Mouse (Mus musculus) ES-E14 (cell line): ENCODE measurements around the gene Fhl1. TPM values are rescaled to one million over a fixed set of nuclear protein-coding genes. Genes with fewer than 3 reads are reported as not detected.
A peak's percentile ranks its signal among the peaks of the same experiment; 100 is the strongest.

Experiments
- DNase-seq: peaks from one replicate; pipeline ENCODE4 v3.0.0-alpha.2; 2013; ENCODE audit warnings: low read depth, low spot score
- H3K27ac ChIP-seq: 2 replicates; pipeline ENCODE4 v1.5.1; 2012; ENCODE audit warnings: low read depth, mild to moderate bottlenecking, low read length, moderate library complexity, mixed read lengths; ENCODE audit not compliant: poor library complexity, insufficient read depth, severe bottlenecking
- H3K36me3 ChIP-seq: 2 replicates; pipeline ENCODE4 v1.6.1; 2012; ENCODE audit warnings: mild to moderate bottlenecking, low read length, moderate library complexity, mixed read lengths; ENCODE audit not compliant: control insufficient read depth, poor library complexity, insufficient read depth, severe bottlenecking
- H3K4me1 ChIP-seq, 2 experiments: fragments of 150-350 bp in 1 of 2; sonication (generic) in 1 of 2; 2 replicates each; pipeline ENCODE4 v1.6.1; 2012; ENCODE audit warnings: low read length in 2 of 2, mild to moderate bottlenecking in 1 of 2, mixed read lengths in 1 of 2; ENCODE audit not compliant: control insufficient read depth in 2 of 2, insufficient read depth in 2 of 2, poor library complexity in 1 of 2
- H3K4me3 ChIP-seq, 2 experiments: fragments of 150-350 bp in 1 of 2; sonication (generic) in 1 of 2; 2 replicates each; pipeline ENCODE4 v1.5.1; 2012; ENCODE audit warnings: low read length in 2 of 2, low read depth in 1 of 2, mild to moderate bottlenecking in 1 of 2, mixed read lengths in 1 of 2; ENCODE audit not compliant: insufficient read depth in 1 of 2, poor library complexity in 1 of 2, severe bottlenecking in 1 of 2
- H3K9ac ChIP-seq: 2 replicates; pipeline ENCODE4 v1.6.1; 2012; ENCODE audit warnings: low read depth, mild to moderate bottlenecking, low read length, mixed read lengths; ENCODE audit not compliant: poor library complexity, insufficient read depth, severe bottlenecking
- H3K9me3 ChIP-seq: fragments of 150-350 bp; sonication (generic); 2 replicates; pipeline ENCODE4 v1.6.1; 2012; ENCODE audit warnings: low read depth, mild to moderate bottlenecking, low read length; ENCODE audit not compliant: control insufficient read depth, insufficient read depth
- CHD2 ChIP-seq: IDR thresholded peaks from 2 replicates; pipeline ENCODE4 v1.6.1; 2014; ENCODE audit warnings: mild to moderate bottlenecking, low read depth, low read length, inconsistent platforms
- HCFC1 ChIP-seq: IDR thresholded peaks from 2 replicates; pipeline ENCODE4 v1.6.1; 2012; ENCODE audit warnings: low read length, inconsistent platforms, borderline replicate concordance; ENCODE audit not compliant: insufficient read depth
- MAFK ChIP-seq: IDR thresholded peaks from 2 replicates; pipeline ENCODE4 v1.6.1; 2014; ENCODE audit warnings: mild to moderate bottlenecking, low read depth, low read length, inconsistent platforms; ENCODE audit not compliant: insufficient read depth
- ZC3H11A ChIP-seq: IDR thresholded peaks from 2 replicates; pipeline ENCODE4 v1.6.1; 2012; ENCODE audit warnings: low read depth, mild to moderate bottlenecking, inconsistent platforms, low read length, borderline replicate concordance
- ZNF384 ChIP-seq: IDR thresholded peaks from 2 replicates; pipeline ENCODE4 v1.6.1; 2012; ENCODE audit warnings: low read depth, low read length, inconsistent platforms
- in situ Hi-C, 2 experiments: fragments of 600-800 bp; cut with MboI; formaldehyde crosslinking; loops; one replicate each; pipeline ENCODE4 v1.15.1; 2025; ENCODE audit warnings: low sequenced_read_pairs in 2 of 2, inconsistent platforms in 1 of 2; ENCODE audit not compliant: unreplicated experiment in 2 of 2
- total RNA-seq: library from RNA; depleted of rRNA; stranded (reverse); fragments of 300-350 nt; gene quantifications from 2 replicates; pipeline ENCODE4 v1.2.3, GENCODE M21; 2012

The Fhl1 gene
- total RNA-seq, 1 experiment = 42.7 TPM

DNA sequence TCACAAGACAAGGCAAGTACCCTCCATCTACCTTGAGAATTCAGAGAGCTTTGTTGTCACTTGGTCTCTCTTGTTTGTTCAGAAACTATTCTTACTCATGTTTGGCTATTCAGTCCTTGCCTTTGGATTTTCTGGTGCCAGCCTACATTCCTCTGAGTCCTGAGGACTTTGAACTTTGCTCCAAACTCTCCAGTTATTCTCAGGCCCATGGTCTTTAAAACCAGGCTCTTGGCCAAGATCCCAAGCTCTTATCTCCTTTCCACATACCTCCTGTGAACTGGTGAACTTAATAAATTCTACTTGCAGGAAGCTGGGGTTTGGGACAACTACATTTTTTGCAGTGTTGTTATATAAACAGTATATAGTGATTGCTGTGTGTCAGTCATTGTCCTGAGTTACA, 38.3 kb downstream of the Fhl1 start:
- Histone ChIP-seq H3K9ac (no peak overlapping the region), H3K9me3 (no peaks in the 10 kb centered on the region), H3K27ac (no peak overlapping the region), H3K4me1 (no peaks in the 10 kb centered on the region), H3K36me3 (no peaks in the 10 kb centered on the region), H3K4me3 (no peak overlapping the region)
- in situ Hi-C loops = no loop called here
- TF ChIP-seq MAFK = no peak
- no peak for TF ChIP-seq CHD2
- TF ChIP-seq ZNF384 = no peak
- TF ChIP-seq ZC3H11A = no peak
- TF ChIP-seq HCFC1 = no peak
- no peak for DNase-seq

- DNase-seq = no peak
- Histone ChIP-seq H3K9ac (no peak overlapping the region), H3K9me3 (no peaks in the 10 kb centered on the region), H3K4me1 (no peaks in the 10 kb centered on the region), H3K27ac (no peak overlapping the region), H3K4me3 (no peak overlapping the region), H3K36me3 (no peaks in the 10 kb centered on the region)
- no peak for TF ChIP-seq CHD2
- in situ Hi-C loops = no loop called here
Measured at GRCm38 (mm10) chrX:56771751-56772150, 40.2 kb downstream of the Fhl1 start.

DNA sequence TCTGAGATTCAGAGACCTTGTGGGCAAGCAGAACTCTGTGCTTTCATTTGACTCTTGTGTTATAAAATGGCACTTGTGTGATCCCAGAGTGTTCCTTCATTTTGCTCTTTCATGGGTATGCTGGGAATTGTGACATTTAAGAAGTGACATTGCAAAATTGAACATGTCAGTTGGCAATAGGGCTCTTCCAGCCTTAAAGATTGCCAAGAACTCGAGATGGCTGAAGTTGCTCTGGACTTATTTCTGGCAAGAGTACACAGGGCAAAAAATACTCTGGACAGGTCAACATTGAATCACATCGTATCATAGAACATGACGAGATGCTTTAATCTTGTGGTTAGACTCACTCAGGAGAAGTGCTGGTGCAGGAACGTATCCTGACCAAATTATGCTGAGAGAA, 41.7 kb downstream of the Fhl1 start:
- DNase-seq = no peak
- no peak overlapping the region for H3K9ac ChIP-seq
- in situ Hi-C loops = no loop called here
- H3K36me3 ChIP-seq = no peaks in the 10 kb centered on the region
- no peak overlapping the region for H3K4me3 ChIP-seq
- H3K9me3 ChIP-seq = no peaks in the 10 kb centered on the region
- no peak for TF ChIP-seq MAFK
- TF ChIP-seq ZC3H11A = no peak
- TF ChIP-seq HCFC1 = no peak
- no peak for TF ChIP-seq ZNF384
- TF ChIP-seq CHD2 = no peak
- no peaks in the 10 kb centered on the region for H3K4me1 ChIP-seq
- H3K27ac ChIP-seq = no peak overlapping the region

DNA sequence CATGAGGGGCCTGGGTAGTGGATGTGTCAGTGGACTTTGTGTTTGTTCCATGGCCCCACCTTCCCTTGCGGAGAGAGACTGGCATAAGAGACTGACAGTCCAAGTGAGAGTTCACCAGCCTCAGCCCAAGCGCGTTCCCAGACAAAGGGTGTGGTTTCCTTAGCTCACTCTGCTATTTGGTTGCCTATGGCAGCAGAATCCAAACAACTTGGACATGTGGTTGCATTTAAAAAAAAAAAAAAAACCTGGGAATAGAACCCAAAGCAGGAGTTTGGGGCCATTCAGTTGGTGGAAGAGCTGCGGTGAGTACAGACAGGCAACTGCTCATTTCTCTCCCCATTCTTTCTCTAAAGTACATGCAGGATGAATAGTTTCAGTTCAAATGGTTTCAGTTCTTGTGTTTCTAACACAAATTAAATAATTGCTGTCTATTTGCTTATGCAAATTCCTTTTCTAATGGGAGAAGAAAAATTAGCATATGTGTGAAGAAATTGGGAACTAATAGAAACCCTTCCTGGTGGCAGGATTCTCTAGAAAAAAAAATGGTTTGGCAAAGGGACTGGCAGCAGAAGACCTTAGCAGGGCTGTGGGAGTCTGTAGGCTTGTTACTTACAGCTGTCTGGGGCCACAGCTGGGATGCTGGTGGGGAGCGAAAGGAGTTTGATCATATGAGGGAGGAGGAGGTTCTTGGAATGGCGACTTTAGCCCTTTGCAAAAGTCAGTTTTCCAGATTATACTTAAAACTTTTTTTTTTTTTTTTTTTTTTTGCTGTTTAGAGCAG, 54.9 kb downstream of the Fhl1 start:
- Histone ChIP-seq H3K9me3 (no peaks in the 10 kb centered on the region), H3K4me3 (no peak overlapping the region), H3K27ac (no peak overlapping the region), H3K9ac (no peak overlapping the region), H3K4me1 (0 out of 4 replicates have a peak, but pooled peaks cover 0 to 2% of the 10 kb centered on the region in 2 experiments), H3K36me3 (peaks cover 3% of the 10 kb centered on the region; the same call in 1 of the 2 replicates)
- in situ Hi-C loops = no loop called here
- peak; percentile 3 for DNase-seq
- no peak for TF ChIP-seq MAFK
- TF ChIP-seq CHD2 = no peak
- TF ChIP-seq ZNF384 = peak; percentile 89
- no peak for TF ChIP-seq HCFC1

GRCm38 (mm10) chrX:56787486-56787885, 55.9 kb downstream of the Fhl1 start:
- H3K9me3 ChIP-seq = no peaks in the 10 kb centered on the region
- no peak for DNase-seq
- H3K4me1 ChIP-seq = 0 out of 4 replicates have a peak, but pooled peaks cover 0 to 2% of the 10 kb centered on the region in 2 experiments
- H3K9ac ChIP-seq = no peak overlapping the region
- in situ Hi-C loops = no loop called here
- TF ChIP-seq MAFK (no peak), ZC3H11A (no peak), ZNF384 (no peak), CHD2 (no peak), HCFC1 (no peak)
- no peak overlapping the region for H3K27ac ChIP-seq
- peaks cover 3% of the 10 kb centered on the region; the same call in 1 of the 2 replicates for H3K36me3 ChIP-seq
- no peak overlapping the region for H3K4me3 ChIP-seq
